Mouse (Mus musculus): Measurements from ENCODE around the gene Lrrc55. TPM values are rescaled to one million over a fixed set of nuclear protein-coding genes. Genes with fewer than 3 reads are reported as not detected.

The Lrrc55 gene
- polyA plus RNA-seq, 1 experiment from 2014 or later, result 0.35 TPM

DNA sequence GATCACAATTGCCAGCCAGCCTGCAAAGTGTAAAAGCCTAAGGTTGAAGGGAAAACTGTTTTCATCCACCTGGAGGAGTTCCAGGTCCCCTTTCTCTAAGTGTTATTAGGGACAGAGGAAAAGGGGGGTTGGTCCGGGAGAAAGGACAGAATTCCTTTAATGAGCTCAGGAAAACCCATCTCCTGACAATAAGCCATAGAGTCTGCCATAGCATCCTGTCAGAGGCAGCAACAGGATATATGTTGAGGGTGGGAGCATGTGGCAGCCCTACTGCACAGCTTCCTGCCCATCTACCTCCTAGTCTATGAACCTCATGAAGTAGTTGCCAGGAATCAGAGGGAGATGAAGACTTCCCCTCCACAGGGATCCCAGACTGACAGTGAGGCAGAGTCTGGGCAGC is 29.4 kb downstream of the Lrrc55 start:
- WGBS, result 54% methylated on average over 1 of the region's 1 CpGs
- H3K27me3 ChIP-seq (replicated peaks), result no peaks in the 10 kb centered on the region
- ATAC-seq (ENCODE audit: extremely low read depth, insufficient number of reproducible peaks, low FRiP score, low TSS enrichment), result no peak
- no peak overlapping the region for H3K4me2 ChIP-seq
- H3K27ac ChIP-seq (replicated peaks), result 0 out of 2 replicates have a peak overlapping the region, but pooled peaks have one; percentile 10
- no peaks in the 10 kb centered on the region for H3K9me3 ChIP-seq
- H3K36me3 ChIP-seq, result no peaks in the 10 kb centered on the region
- H3K4me3 ChIP-seq, result no peak overlapping the region
- no peak overlapping the region for H3K9ac ChIP-seq
- peaks cover 12% of the 10 kb centered on the region; the same call in 1 of the 2 replicates for H3K4me1 ChIP-seq

- no peak for ATAC-seq (ENCODE audit: extremely low read depth, insufficient number of reproducible peaks, low FRiP score, low TSS enrichment)
- Histone ChIP-seq H3K27ac (replicated peaks) (no peak overlapping the region), H3K9ac (no peak overlapping the region), H3K4me1 (peaks cover 15% of the 10 kb centered on the region), H3K36me3 (no peaks in the 10 kb centered on the region), H3K4me3 (no peak overlapping the region), H3K4me2 (no peak overlapping the region), H3K27me3 (replicated peaks) (no peaks in the 10 kb centered on the region), H3K9me3 (no peaks in the 10 kb centered on the region)
- 16% methylated on average over 7 of the region's 7 CpGs for WGBS
Measured at GRCm38 (mm10) chr2:85163311-85164047, 33.5 kb downstream of the Lrrc55 start.

DNA sequence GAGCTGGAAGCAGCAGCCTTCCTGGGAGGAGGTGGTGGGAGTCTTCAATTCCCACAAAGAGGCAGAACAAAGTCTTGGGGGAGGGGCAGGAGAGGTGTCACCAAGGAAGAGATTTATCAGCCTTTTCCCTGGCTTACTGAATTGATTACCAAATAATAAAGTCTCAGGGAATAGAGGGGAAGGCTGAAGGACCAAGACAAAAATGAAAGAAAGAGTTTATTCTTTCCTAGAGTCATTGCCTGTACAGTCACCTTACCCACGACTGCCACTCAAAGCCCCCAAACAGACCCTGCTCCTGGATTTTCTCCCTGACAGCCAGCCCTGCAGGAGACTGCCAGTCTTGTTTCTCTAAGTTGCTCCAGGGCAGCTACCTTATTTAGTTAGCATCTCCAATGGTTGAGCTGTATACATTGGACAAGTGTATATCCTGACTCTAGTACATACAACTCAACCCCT is 35.3 kb downstream of the Lrrc55 start:
- Histone ChIP-seq H3K4me1 (peaks cover 15% of the 10 kb centered on the region), H3K9me3 (no peaks in the 10 kb centered on the region), H3K27ac (replicated peaks) (no peak overlapping the region), H3K36me3 (no peaks in the 10 kb centered on the region), H3K4me2 (no peak overlapping the region), H3K27me3 (replicated peaks) (no peaks in the 10 kb centered on the region), H3K4me3 (no peak overlapping the region), H3K9ac (no peak overlapping the region)
- 30% methylated on average over 1 of the region's 1 CpGs for WGBS
- no peak for ATAC-seq (ENCODE audit: extremely low read depth, insufficient number of reproducible peaks, low FRiP score, low TSS enrichment)

GRCm38 (mm10) chr2:85160901-85161637 is 35.9 kb downstream of the Lrrc55 start:
- WGBS, result 58% methylated on average over 4 of the region's 4 CpGs
- Histone ChIP-seq H3K36me3 (no peaks in the 10 kb centered on the region), H3K9ac (no peak overlapping the region), H3K4me1 (peaks cover 15% of the 10 kb centered on the region), H3K27ac (replicated peaks) (no peak overlapping the region), H3K9me3 (no peaks in the 10 kb centered on the region), H3K4me3 (no peak overlapping the region), H3K4me2 (no peak overlapping the region), H3K27me3 (replicated peaks) (no peaks in the 10 kb centered on the region)
- ATAC-seq (ENCODE audit: extremely low read depth, insufficient number of reproducible peaks, low FRiP score, low TSS enrichment), result no peak

- H3K36me3 ChIP-seq, result no peaks in the 10 kb centered on the region
- no peak overlapping the region for H3K4me3 ChIP-seq
- H3K27ac ChIP-seq (replicated peaks), result no peak overlapping the region
- H3K4me2 ChIP-seq, result no peak overlapping the region
- ATAC-seq (ENCODE audit: extremely low read depth, insufficient number of reproducible peaks, low FRiP score, low TSS enrichment), result no peak
- H3K9ac ChIP-seq, result no peak overlapping the region
- H3K4me1 ChIP-seq, result peaks cover 10% of the 10 kb centered on the region
- H3K9me3 ChIP-seq, result no peaks in the 10 kb centered on the region
- WGBS, result 80% methylated on average over 3 of the region's 3 CpGs
- H3K27me3 ChIP-seq (replicated peaks), result no peaks in the 10 kb centered on the region
Measured at GRCm38 (mm10) chr2:85157382-85157781, 39.6 kb downstream of the Lrrc55 start.

- ATAC-seq (ENCODE audit: extremely low read depth, insufficient number of reproducible peaks, low FRiP score, low TSS enrichment), result no peak
- Histone ChIP-seq H3K36me3 (no peaks in the 10 kb centered on the region), H3K27me3 (replicated peaks) (no peaks in the 10 kb centered on the region), H3K4me2 (no peak overlapping the region), H3K27ac (replicated peaks) (no peak overlapping the region), H3K4me1 (peaks cover 9% of the 10 kb centered on the region), H3K9ac (no peak overlapping the region), H3K9me3 (no peaks in the 10 kb centered on the region), H3K4me3 (no peak overlapping the region)
- WGBS, result 74% methylated on average over 5 of the region's 5 CpGs
Measured at GRCm38 (mm10) chr2:85156136-85156535, 40.9 kb downstream of the Lrrc55 start.

DNA sequence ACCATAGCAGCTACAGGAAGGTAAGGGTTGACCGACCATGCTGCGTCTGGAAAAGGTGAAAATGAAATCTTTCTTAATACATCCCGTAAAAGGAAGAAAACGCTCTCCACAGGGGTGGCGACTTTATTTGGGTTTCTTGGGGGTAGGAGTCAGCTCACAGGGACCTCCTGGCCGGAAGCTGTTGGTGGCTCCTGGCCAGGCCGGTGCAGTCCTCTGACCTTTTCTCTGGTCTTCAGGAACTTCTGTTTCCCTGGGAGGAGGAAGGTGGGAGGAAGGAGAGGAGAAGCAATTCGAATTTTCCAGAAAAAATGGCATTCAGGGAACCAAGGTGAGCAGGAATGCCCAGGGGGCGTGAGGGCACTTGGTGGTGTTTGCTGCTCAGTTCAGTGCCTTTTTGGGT is 41.7 kb downstream of the Lrrc55 start:
- no peak overlapping the region for H3K27ac ChIP-seq (replicated peaks)
- no peaks in the 10 kb centered on the region for H3K27me3 ChIP-seq (replicated peaks)
- H3K4me2 ChIP-seq, result no peak overlapping the region
- 67% methylated on average over 9 of the region's 9 CpGs for WGBS
- H3K36me3 ChIP-seq, result no peaks in the 10 kb centered on the region
- peaks cover under 1% of the 10 kb centered on the region; the same call in 1 of the 2 replicates for H3K4me1 ChIP-seq
- H3K9me3 ChIP-seq, result no peaks in the 10 kb centered on the region
- H3K4me3 ChIP-seq, result no peak overlapping the region
- no peak overlapping the region for H3K9ac ChIP-seq
- no peak for ATAC-seq (ENCODE audit: extremely low read depth, insufficient number of reproducible peaks, low FRiP score, low TSS enrichment)

DNA sequence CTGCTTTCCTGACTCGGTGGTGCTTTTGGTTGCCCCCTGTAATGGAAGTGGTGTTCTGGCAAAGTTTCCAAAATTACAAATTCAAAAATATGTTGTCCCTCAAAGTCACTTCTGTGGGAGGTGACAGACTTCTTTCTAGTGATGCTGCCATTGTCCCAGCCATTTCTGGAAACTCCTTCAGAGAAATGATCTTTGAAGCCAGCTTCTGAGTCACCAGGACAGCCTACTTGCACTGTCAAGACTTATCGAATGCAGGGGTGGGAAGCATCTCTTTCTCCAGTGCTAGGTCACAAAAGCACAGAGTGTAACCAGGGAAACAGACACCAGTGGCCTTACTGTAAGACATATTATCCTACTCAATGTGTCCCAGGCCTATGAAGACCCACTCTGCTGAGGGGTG is 45.8 kb downstream of the Lrrc55 start:
- Histone ChIP-seq H3K27me3 (replicated peaks) (no peaks in the 10 kb centered on the region), H3K4me2 (no peak overlapping the region), H3K4me1 (no peaks in the 10 kb centered on the region), H3K9ac (no peak overlapping the region), H3K27ac (replicated peaks) (no peak overlapping the region), H3K36me3 (no peaks in the 10 kb centered on the region), H3K4me3 (no peak overlapping the region), H3K9me3 (no peaks in the 10 kb centered on the region)
- no peak for ATAC-seq (ENCODE audit: extremely low read depth, insufficient number of reproducible peaks, low FRiP score, low TSS enrichment)
- whole genome bisulfite sequencing, result 67% methylated on average over 2 of the region's 2 CpGs

DNA sequence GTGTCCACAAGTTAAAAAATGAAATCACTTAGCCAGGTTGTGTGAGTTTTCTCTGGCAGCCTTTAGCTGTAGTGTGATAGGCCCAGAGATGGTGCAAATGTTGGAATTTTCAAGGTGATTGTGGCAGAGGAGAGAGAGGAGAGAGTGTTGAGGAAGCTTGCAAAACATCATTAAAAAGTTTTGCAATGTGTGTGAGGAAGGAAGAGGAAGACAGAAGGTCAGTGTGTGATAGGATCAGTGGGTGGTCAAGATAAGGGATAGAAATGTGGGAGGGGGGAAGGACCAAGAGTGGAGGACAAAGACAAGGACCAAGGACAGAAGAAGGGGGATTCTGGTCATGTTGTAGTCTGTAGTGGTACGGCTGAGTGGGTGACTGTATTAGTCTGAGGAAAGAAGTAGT is 46.6 kb downstream of the Lrrc55 start:
- no peak overlapping the region for H3K9ac ChIP-seq
- 39% methylated on average over 1 of the region's 1 CpGs for WGBS

DNA sequence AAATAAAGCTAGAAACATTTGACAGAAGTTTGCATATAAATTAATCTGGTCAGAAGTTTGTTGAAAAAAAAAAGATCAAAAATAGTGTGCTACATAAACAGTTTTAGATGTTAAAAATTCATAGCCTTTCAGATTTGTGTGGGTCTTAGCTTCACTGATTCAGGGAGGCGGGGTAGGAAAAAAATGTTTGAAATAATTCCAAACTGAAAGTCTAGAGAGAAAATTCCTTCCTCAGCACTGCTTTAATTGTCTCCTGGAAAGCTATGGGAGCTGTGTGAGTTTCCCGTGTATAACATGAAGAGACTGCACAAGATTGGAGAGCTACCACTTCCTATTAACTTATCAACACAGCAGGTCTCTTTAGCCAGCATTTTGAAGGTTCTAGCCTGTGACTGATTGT is 49.5 kb downstream of the Lrrc55 start:
- no peak overlapping the region for H3K9ac ChIP-seq
- WGBS, result 58% methylated on average over 2 of the region's 2 CpGs
- H3K27ac ChIP-seq (replicated peaks), result no peak overlapping the region
- H3K27me3 ChIP-seq (replicated peaks), result no peaks in the 10 kb centered on the region
- H3K4me2 ChIP-seq, result no peak overlapping the region
- no peaks in the 10 kb centered on the region for H3K9me3 ChIP-seq
- no peaks in the 10 kb centered on the region for H3K36me3 ChIP-seq
- ATAC-seq (ENCODE audit: extremely low read depth, insufficient number of reproducible peaks, low FRiP score, low TSS enrichment), result no peak
- no peaks in the 10 kb centered on the region for H3K4me1 ChIP-seq
- H3K4me3 ChIP-seq, result no peak overlapping the region

More for the DNA sequence above, 46.6 kb downstream of the Lrrc55 start:
- Histone ChIP-seq H3K4me2 (no peak overlapping the region), H3K27me3 (replicated peaks) (no peaks in the 10 kb centered on the region), H3K36me3 (no peaks in the 10 kb centered on the region), H3K9me3 (no peaks in the 10 kb centered on the region), H3K27ac (replicated peaks) (no peak overlapping the region), H3K4me1 (no peaks in the 10 kb centered on the region), H3K4me3 (no peak overlapping the region)
- no peak for ATAC-seq (ENCODE audit: extremely low read depth, insufficient number of reproducible peaks, low FRiP score, low TSS enrichment)

- Histone ChIP-seq H3K9me3 (no peaks in the 10 kb centered on the region), H3K9ac (no peak overlapping the region), H3K4me2 (no peak overlapping the region), H3K4me3 (no peak overlapping the region), H3K36me3 (no peaks in the 10 kb centered on the region), H3K27me3 (replicated peaks) (no peaks in the 10 kb centered on the region), H3K4me1 (peaks cover 5% of the 10 kb centered on the region; the same call in 1 of the 2 replicates), H3K27ac (replicated peaks) (no peak overlapping the region)
- no peak for ATAC-seq (ENCODE audit: extremely low read depth, insufficient number of reproducible peaks, low FRiP score, low TSS enrichment)
- WGBS, result 57% methylated on average over 3 of the region's 3 CpGs
Measured at GRCm38 (mm10) chr2:85145346-85145745, 51.7 kb downstream of the Lrrc55 start.
